Mouse (Mus musculus): ENCODE measurements around the gene Edn3. TPM values are rescaled to one million over a fixed set of nuclear protein-coding genes. Genes with fewer than 3 reads are reported as not detected.

Gene Edn3
- polyA plus RNA-seq, 1 experiment from 2014 or later, result 0.63 TPM

DNA sequence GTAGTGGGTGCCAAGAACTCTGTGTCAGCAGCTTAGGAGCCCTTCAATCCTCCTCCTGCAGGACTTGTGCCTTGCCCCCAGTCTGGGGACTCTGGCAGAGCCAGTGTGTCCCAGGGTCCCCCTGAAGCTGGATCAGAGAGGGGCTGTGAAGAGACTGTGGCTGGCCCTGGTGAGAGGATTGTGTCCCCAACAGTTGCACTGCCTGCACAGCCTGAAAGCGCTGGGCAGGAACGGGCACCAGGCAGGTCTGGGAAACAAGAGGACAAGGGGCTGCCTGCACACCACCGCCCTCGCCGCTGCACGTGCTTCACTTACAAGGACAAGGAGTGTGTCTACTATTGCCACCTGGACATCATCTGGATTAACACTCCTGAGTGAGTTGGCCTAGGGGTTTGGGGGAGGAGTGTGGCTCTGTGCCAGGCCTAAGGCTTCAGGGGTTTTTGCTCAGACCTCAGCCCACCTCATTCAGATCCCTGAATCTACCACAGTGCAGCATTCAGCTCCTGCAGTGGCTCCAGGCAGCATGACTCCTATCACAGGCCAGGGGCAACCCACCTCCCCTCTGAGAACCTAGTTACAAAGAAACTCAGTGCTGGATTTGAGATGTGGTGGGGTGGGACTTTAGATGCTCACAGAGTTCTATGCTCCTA, 1.2 kb downstream of the Edn3 start:
- Histone ChIP-seq H3K4me2 (no peak overlapping the region), H3K27ac (no peak overlapping the region), H3K27me3 (peaks cover 18% of the 10 kb centered on the region), H3K4me3 (replicated peaks) (no peak overlapping the region), H3K36me3 (no peaks in the 10 kb centered on the region), H3K9ac (no peak overlapping the region), H3K4me1 (replicated peaks) (no peaks in the 10 kb centered on the region), H3K9me3 (replicated peaks) (no peaks in the 10 kb centered on the region)
- WGBS (ENCODE audit: insufficient replicate concordance), result 69% methylated on average over 6 of the region's 6 CpGs
- DNase-seq (no peak), ATAC-seq (ENCODE audit: low read depth) (no peak)

DNA sequence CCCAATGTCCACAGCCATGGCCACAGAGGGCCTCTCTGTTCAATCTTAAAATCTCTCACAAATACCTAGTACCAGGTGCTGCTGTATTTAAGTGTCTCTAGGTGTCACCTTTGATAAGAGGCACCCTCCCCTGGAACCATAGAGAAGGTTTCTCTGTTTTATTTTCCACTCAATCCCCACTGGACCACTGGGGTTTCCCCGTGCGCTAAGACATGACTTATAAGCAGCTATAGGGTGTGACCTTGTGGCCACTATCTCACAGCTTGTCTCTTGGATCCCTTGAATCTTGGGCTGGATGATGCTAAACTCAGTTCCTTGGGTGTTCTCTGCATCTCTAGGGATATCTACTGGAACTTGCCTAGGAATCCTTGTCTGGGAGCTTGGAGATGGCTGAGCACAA, 1.9 kb downstream of the Edn3 start:
- no peak for ATAC-seq (ENCODE audit: low read depth)
- Histone ChIP-seq H3K4me1 (replicated peaks) (no peaks in the 10 kb centered on the region), H3K9ac (no peak overlapping the region), H3K9me3 (replicated peaks) (no peaks in the 10 kb centered on the region), H3K27me3 (peaks cover 18% of the 10 kb centered on the region), H3K27ac (no peak overlapping the region), H3K4me3 (replicated peaks) (no peak overlapping the region), H3K4me2 (no peak overlapping the region), H3K36me3 (no peaks in the 10 kb centered on the region)
- 82% methylated on average over 2 of the region's 2 CpGs for WGBS (ENCODE audit: insufficient replicate concordance)
- DNase-seq, result no peak

DNA sequence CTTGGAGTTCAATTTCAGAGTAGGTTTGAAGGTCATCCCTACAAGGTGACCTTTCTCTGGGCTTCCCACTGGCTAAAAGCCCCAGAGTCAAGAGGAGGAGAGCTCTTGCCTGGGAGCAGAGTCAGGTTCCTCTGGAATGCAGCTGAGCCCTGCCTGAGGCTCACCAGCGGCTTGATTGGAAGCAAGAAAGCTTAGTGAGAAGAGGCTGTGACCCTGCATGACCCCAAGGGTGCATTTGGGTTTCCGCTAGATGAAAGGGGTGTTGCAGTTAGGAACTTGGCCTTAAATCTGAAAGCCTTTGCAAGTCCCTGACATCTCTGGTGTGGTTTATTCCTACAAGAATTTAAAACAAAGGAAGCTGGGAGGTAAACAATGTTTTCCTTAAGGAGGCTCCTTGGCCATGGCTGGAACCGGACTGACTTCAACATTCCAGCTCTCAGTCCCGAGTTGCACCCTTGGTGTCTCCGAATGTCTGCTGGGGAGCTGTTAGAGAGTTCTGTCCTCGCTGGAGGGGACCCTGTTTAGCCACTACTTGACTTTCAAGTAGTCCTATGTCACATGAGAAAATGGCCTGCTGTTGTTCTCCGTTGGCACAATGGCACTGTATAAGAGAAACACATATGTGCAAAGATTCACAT, 8.6 kb downstream of the Edn3 start:
- Histone ChIP-seq H3K4me3 (replicated peaks) (no peak overlapping the region), H3K9ac (no peak overlapping the region), H3K9me3 (replicated peaks) (no peaks in the 10 kb centered on the region), H3K4me1 (replicated peaks) (no peaks in the 10 kb centered on the region), H3K36me3 (no peaks in the 10 kb centered on the region), H3K27ac (no peak overlapping the region), H3K27me3 (no peaks in the 10 kb centered on the region), H3K4me2 (no peak overlapping the region)
- DNase-seq (no peak), ATAC-seq (ENCODE audit: low read depth) (no peak)
- 50% methylated on average over 7 of the region's 7 CpGs for WGBS (ENCODE audit: insufficient replicate concordance)

DNA sequence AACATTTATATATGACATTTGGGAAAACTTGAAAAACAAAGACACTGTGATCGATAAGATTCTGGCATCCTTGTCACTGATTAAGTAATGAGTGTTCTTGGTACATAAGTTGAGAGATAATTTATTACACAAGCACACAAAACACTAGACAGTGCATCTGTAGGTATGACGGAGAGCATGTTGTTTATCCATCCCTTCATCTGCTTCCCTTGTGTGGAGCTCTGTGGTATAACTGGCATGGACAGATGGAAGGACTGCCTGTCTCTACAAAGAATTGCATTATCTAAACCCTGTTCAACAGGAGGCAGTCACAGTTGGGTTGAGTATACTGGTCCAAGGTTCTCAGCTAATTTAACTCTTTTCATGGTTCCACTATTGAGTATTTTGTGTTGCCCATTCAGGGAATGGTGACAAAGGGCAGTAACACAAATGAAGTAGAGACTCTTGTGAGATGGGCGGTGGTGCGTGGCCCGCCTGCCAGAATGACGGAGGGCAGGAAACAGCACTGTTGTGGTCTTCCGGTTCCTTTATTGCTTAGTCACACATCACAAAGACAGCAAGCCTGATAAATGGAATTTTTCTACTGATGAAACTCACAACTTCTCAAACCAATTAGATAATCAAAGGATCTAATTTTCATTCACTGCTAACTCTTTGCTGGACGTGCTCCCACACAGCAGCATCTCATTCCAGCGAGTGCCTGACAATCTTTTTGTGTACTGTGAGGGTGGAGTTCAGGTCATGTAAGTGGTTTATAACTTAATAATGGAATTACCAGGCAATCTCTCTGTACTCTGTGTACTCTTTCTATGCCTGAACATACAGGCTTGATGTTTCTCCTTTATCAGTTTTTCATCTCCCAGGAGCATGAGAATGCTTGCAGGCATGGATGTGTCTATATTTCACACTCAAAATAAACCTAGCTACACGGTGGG, 14.0 kb downstream of the Edn3 start:
- no peak overlapping the region for H3K4me2 ChIP-seq
- no peaks in the 10 kb centered on the region for H3K36me3 ChIP-seq
- H3K4me1 ChIP-seq (replicated peaks), result no peaks in the 10 kb centered on the region
- ATAC-seq (ENCODE audit: low read depth) (no peak), DNase-seq (no peak)
- H3K9ac ChIP-seq, result no peak overlapping the region
- no peak overlapping the region for H3K4me3 ChIP-seq (replicated peaks)
- WGBS (ENCODE audit: insufficient replicate concordance), result 31% methylated on average over 10 of the region's 10 CpGs
- H3K27ac ChIP-seq, result no peak overlapping the region
- no peaks in the 10 kb centered on the region for H3K9me3 ChIP-seq (replicated peaks)
- H3K27me3 ChIP-seq, result no peaks in the 10 kb centered on the region

DNA sequence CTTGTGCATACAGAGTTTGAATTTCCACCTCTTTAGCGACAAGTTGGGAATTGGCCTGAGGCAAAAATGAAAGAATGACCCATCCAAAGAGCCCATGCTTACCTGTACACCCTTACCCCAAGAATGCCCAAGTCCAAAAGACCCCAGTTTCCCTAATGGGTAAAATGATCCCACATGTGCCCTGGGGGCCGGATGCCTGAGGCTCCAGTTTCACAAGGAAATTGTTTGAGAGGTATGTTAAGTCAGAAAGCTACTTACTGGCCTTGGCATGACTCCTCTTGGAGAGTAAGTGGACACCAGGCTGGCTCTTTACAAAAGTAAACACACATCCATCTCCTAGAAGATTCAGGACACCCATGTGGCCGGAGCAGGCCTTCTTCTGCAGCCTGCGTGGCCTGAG, 21.6 kb downstream of the Edn3 start:
- ATAC-seq (ENCODE audit: low read depth) (no peak), DNase-seq (no peak)
- Histone ChIP-seq H3K27ac (no peak overlapping the region), H3K4me3 (replicated peaks) (no peak overlapping the region), H3K9ac (no peak overlapping the region), H3K27me3 (no peaks in the 10 kb centered on the region), H3K4me2 (no peak overlapping the region), H3K4me1 (replicated peaks) (no peaks in the 10 kb centered on the region), H3K36me3 (no peaks in the 10 kb centered on the region), H3K9me3 (replicated peaks) (no peaks in the 10 kb centered on the region)
- WGBS (ENCODE audit: insufficient replicate concordance), result 63% methylated on average over 4 of the region's 4 CpGs

DNA sequence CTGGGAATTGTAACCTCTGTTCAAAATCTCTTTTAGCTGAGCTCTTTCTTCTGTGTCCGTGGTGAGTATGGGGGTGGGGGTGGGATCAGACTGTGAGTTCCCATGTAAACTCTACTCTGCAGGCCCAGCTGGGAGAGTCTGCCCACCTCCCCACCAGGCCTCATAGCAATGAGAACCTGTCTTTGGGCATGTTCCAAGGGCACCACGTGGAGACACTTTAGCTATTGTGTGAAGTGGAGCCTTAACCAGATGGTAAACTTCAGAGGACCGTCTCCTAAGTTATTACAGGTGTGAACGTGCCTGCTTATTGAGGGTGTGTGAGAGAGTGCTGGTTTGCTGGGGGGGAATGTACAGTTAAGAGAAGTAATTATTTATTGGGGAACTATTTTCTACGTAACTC, 22.5 kb downstream of the Edn3 start:
- Histone ChIP-seq H3K9ac (no peak overlapping the region), H3K4me2 (no peak overlapping the region), H3K4me3 (replicated peaks) (no peak overlapping the region), H3K36me3 (no peaks in the 10 kb centered on the region), H3K4me1 (replicated peaks) (no peaks in the 10 kb centered on the region), H3K27ac (no peak overlapping the region), H3K9me3 (replicated peaks) (no peaks in the 10 kb centered on the region), H3K27me3 (no peaks in the 10 kb centered on the region)
- WGBS (ENCODE audit: insufficient replicate concordance), result 53% methylated on average over 5 of the region's 5 CpGs
- ATAC-seq (ENCODE audit: low read depth), result no peak
- no peak for DNase-seq

DNA sequence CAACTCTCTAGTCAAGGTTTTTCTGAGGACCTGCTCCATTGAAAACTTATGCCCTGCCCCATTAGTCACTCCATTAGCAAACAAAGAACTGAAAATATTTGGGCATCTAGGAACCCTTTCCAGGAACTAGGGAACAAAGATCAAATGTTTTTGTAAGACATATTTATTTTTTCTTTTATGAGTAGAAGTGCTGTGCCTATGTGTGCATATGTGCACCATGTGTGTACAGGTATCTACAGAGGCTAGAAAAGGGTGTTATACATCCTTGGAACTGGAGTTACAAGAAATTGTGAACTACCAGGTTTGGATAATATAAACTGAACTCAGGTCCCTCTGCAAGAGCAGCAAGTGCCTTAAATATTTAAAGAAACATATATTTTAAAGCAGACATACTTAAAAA, 28.4 kb downstream of the Edn3 start:
- no peak overlapping the region for H3K9ac ChIP-seq
- no peak for ATAC-seq (ENCODE audit: low read depth)
- H3K27me3 ChIP-seq, result no peaks in the 10 kb centered on the region
- no peaks in the 10 kb centered on the region for H3K4me1 ChIP-seq (replicated peaks)
- H3K27ac ChIP-seq, result no peak overlapping the region
- DNase-seq, result no peak
- no peaks in the 10 kb centered on the region for H3K9me3 ChIP-seq (replicated peaks)
- H3K36me3 ChIP-seq, result no peaks in the 10 kb centered on the region
- H3K4me2 ChIP-seq, result no peak overlapping the region
- no peak overlapping the region for H3K4me3 ChIP-seq (replicated peaks)

DNA sequence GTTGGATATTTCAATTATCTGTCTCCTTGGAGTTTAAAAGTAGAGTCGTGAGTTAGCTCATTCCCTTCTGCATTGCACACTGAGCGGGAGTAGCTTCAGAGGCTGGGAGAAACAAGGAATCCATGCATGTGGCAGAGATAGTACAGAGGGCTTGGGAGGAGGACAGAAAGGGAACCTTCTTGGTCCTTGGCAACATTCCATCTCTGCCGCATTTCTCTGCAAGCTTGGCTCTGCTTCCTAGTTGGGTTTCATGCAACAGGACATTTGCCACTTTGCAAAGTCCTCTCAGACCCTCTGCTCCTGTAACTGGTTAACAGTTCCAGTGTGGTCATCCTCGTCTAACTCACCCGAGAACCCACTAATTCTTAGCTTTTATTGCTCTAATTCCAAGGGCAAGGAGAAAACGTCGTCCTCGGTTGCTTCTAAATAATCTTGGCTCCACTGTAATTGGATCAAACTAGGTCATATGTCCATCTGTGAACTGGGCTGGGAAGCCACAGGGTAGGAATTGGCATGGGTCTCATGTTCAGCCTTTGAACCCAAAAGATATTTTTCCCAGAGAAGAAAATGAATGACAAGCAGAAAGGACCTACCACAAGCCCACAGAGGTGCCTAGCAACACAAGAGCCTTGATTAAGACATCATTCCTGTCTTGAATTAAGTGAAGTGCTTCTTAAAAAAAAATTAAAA, 32.2 kb downstream of the Edn3 start:
- Histone ChIP-seq H3K4me1 (replicated peaks) (no peaks in the 10 kb centered on the region), H3K27ac (no peak overlapping the region), H3K9me3 (replicated peaks) (no peaks in the 10 kb centered on the region), H3K36me3 (no peaks in the 10 kb centered on the region), H3K4me3 (replicated peaks) (no peak overlapping the region), H3K4me2 (no peak overlapping the region), H3K9ac (no peak overlapping the region), H3K27me3 (no peaks in the 10 kb centered on the region)
- no peak for ATAC-seq (ENCODE audit: low read depth)
- WGBS (ENCODE audit: insufficient replicate concordance), result 71% methylated on average over 8 of the region's 8 CpGs
- DNase-seq, result no peak

DNA sequence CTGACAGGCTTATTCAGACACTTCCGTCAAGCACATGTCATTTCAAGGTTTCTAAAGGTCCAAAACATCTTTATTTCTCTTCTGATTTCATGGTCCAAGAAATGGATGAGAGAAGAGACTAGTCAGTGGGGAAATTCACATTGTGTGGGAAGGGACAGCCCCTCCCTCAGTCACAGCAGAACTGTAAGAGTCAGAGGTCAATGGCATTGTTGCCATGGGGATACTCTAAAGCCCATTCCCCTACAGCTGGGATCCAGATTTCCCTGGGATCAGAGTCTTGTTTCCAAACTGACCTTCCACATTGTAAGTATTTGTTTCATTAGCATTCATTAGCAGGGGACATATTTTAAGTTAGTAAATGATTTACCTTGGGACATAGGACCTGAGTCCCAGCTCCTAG, 32.8 kb downstream of the Edn3 start:
- Histone ChIP-seq H3K36me3 (no peaks in the 10 kb centered on the region), H3K9ac (no peak overlapping the region), H3K27me3 (no peaks in the 10 kb centered on the region), H3K4me1 (replicated peaks) (no peaks in the 10 kb centered on the region), H3K4me2 (no peak overlapping the region), H3K4me3 (replicated peaks) (no peak overlapping the region), H3K9me3 (replicated peaks) (no peaks in the 10 kb centered on the region), H3K27ac (no peak overlapping the region)
- no peak for ATAC-seq (ENCODE audit: low read depth)
- 75% methylated on average over 1 of the region's 1 CpGs for WGBS (ENCODE audit: insufficient replicate concordance)
- DNase-seq, result no peak

DNA sequence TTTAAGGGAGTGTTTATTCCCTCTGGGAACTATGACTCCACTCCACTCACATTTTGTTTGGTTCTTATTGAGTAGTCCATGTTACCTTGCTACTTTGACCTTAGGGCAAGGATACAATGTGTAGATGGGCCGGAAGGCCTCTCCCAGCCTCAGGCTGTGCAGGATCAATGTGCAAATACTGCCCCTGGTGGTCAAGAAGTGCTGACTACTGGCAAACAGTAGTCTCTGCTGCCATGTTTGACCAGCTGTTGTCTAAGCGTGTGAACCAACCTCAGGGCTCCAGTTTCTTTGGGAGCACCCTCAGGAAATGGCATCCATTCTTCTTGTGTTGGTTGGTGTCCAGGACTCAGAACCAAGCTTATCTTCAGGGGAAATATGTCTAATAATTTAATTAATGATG, 36.6 kb downstream of the Edn3 start:
- Histone ChIP-seq H3K4me3 (replicated peaks) (no peak overlapping the region), H3K9ac (no peak overlapping the region), H3K4me2 (no peak overlapping the region), H3K27ac (no peak overlapping the region), H3K9me3 (replicated peaks) (no peaks in the 10 kb centered on the region), H3K27me3 (no peaks in the 10 kb centered on the region), H3K4me1 (replicated peaks) (no peaks in the 10 kb centered on the region), H3K36me3 (no peaks in the 10 kb centered on the region)
- ATAC-seq (ENCODE audit: low read depth), result no peak
- no peak for DNase-seq
- WGBS (ENCODE audit: insufficient replicate concordance), result 66% methylated on average over 2 of the region's 2 CpGs

DNA sequence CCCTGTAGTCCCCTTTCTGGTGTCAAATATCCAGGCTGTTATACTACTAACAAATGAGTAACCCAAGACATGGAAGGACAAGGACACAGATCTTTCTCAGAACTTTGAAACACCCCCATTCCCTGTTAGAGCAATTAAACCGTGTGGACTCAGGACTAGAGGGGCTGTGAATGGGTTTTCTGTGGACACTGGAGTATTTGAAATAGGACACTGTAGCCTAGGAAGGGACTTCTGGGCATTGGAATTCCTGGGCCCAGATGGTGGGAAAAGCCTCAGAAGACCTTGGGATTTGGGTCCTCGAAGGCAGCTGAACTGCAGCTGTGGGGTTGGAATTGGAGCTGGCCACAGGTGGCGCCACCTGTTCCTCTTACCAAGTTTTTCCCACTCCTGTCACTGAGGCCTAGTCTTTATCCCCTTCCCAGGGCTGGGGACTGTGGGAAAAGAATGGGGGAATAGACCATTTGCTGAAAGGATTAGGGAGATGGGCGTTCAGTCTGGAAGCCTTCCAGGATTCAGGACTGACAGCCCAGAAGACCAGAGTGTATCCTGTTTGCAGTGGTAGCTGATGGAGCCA, 37.2 kb downstream of the Edn3 start:
- Histone ChIP-seq H3K4me3 (replicated peaks) (no peak overlapping the region), H3K9me3 (replicated peaks) (no peaks in the 10 kb centered on the region), H3K9ac (no peak overlapping the region), H3K27ac (no peak overlapping the region), H3K4me1 (replicated peaks) (no peaks in the 10 kb centered on the region), H3K4me2 (no peak overlapping the region), H3K36me3 (no peaks in the 10 kb centered on the region), H3K27me3 (no peaks in the 10 kb centered on the region)
- 63% methylated on average over 4 of the region's 4 CpGs for WGBS (ENCODE audit: insufficient replicate concordance)
- DNase-seq (no peak), ATAC-seq (ENCODE audit: low read depth) (no peak)
